Mouse (Mus musculus): Measurements from ENCODE around the gene Arhgap21. TPM values are rescaled to one million over a fixed set of nuclear protein-coding genes. Genes with fewer than 3 reads are reported as not detected.

Arhgap21 gene
- polyA plus RNA-seq, 1 experiment from 2014 or later = 19.1 TPM

GRCm38 (mm10) chr2:20905411-20905810 is 63.3 kb downstream of the Arhgap21 start:
- 0 out of 2 replicates have a peak, but pooled peaks cover 2% of the 10 kb centered on the region for H3K36me3 ChIP-seq (ENCODE audit: control insufficient read depth, insufficient read depth, low read length)
- DNase-seq (ENCODE audit: low spot score) (no peak), ATAC-seq (ENCODE audit: low read depth) (no peak)
- no peaks in the 10 kb centered on the region for H3K9me3 ChIP-seq (ENCODE audit: control insufficient read depth, low read length)
- H3K4me1 ChIP-seq (ENCODE audit: control insufficient read depth, insufficient read depth, low read length) = no peaks in the 10 kb centered on the region
- WGBS = 89% methylated on average over 8 of the region's 8 CpGs
- H3K9ac ChIP-seq (ENCODE audit: low read depth, low read length) = no peak overlapping the region
- no peak overlapping the region for H3K4me3 ChIP-seq (ENCODE audit: low read depth, low read length)
- no peak overlapping the region for H3K4me2 ChIP-seq (ENCODE audit: low read depth, low read length)
- no peak overlapping the region for H3K27ac ChIP-seq (replicated peaks; ENCODE audit: low read depth, low read length)
- no peaks in the 10 kb centered on the region for H3K27me3 ChIP-seq (replicated peaks; ENCODE audit: control insufficient read depth, insufficient read depth, low read length)

GRCm38 (mm10) chr2:20902981-20903645 is 65.6 kb downstream of the Arhgap21 start:
- Histone ChIP-seq H3K9ac (ENCODE audit: low read depth, low read length) (no peak overlapping the region), H3K27ac (replicated peaks; ENCODE audit: low read depth, low read length) (no peak overlapping the region), H3K36me3 (ENCODE audit: control insufficient read depth, insufficient read depth, low read length) (no peaks in the 10 kb centered on the region), H3K4me1 (ENCODE audit: control insufficient read depth, insufficient read depth, low read length) (no peaks in the 10 kb centered on the region), H3K9me3 (ENCODE audit: control insufficient read depth, low read length) (no peaks in the 10 kb centered on the region), H3K4me2 (ENCODE audit: low read depth, low read length) (no peak overlapping the region), H3K27me3 (replicated peaks; ENCODE audit: control insufficient read depth, insufficient read depth, low read length) (no peaks in the 10 kb centered on the region), H3K4me3 (ENCODE audit: low read depth, low read length) (no peak overlapping the region)
- 93% methylated on average over 11 of the region's 11 CpGs for WGBS
- DNase-seq (ENCODE audit: low spot score) (no peak), ATAC-seq (ENCODE audit: low read depth) (no peak)

- Histone ChIP-seq H3K36me3 (ENCODE audit: control insufficient read depth, insufficient read depth, low read length) (no peaks in the 10 kb centered on the region), H3K9ac (ENCODE audit: low read depth, low read length) (no peak overlapping the region), H3K4me2 (ENCODE audit: low read depth, low read length) (no peak overlapping the region), H3K27ac (replicated peaks; ENCODE audit: low read depth, low read length) (no peak overlapping the region), H3K9me3 (ENCODE audit: control insufficient read depth, low read length) (no peaks in the 10 kb centered on the region), H3K4me3 (ENCODE audit: low read depth, low read length) (no peak overlapping the region), H3K27me3 (replicated peaks; ENCODE audit: control insufficient read depth, insufficient read depth, low read length) (no peaks in the 10 kb centered on the region), H3K4me1 (ENCODE audit: control insufficient read depth, insufficient read depth, low read length) (no peaks in the 10 kb centered on the region)
- 89% methylated on average over 4 of the region's 4 CpGs for WGBS
- DNase-seq (ENCODE audit: low spot score) (no peak), ATAC-seq (ENCODE audit: low read depth) (no peak)
These were observed 66.8 kb downstream of the Arhgap21 start for GRCm38 (mm10) chr2:20901916-20902315.

GRCm38 (mm10) chr2:20899301-20899700 is 69.4 kb downstream of the Arhgap21 start:
- ATAC-seq (ENCODE audit: low read depth) (no peak), DNase-seq (ENCODE audit: low spot score) (peak; percentile 13)
- no peaks in the 10 kb centered on the region for H3K9me3 ChIP-seq (ENCODE audit: control insufficient read depth, low read length)
- no peaks in the 10 kb centered on the region for H3K36me3 ChIP-seq (ENCODE audit: control insufficient read depth, insufficient read depth, low read length)
- H3K9ac ChIP-seq (ENCODE audit: low read depth, low read length) = no peak overlapping the region
- H3K4me1 ChIP-seq (ENCODE audit: control insufficient read depth, insufficient read depth, low read length) = no peaks in the 10 kb centered on the region
- H3K4me2 ChIP-seq (ENCODE audit: low read depth, low read length) = no peak overlapping the region
- H3K27ac ChIP-seq (replicated peaks; ENCODE audit: low read depth, low read length) = no peak overlapping the region; the same call in 1 of the 2 replicates
- no peak overlapping the region for H3K4me3 ChIP-seq (ENCODE audit: low read depth, low read length)
- 60% methylated on average over 9 of the region's 9 CpGs for WGBS
- no peaks in the 10 kb centered on the region for H3K27me3 ChIP-seq (replicated peaks; ENCODE audit: control insufficient read depth, insufficient read depth, low read length)

GRCm38 (mm10) chr2:20898684-20899083 is 70.0 kb downstream of the Arhgap21 start:
- DNase-seq (ENCODE audit: low spot score) = peak; percentile 92
- Histone ChIP-seq H3K4me3 (ENCODE audit: low read depth, low read length) (no peak overlapping the region), H3K36me3 (ENCODE audit: control insufficient read depth, insufficient read depth, low read length) (no peaks in the 10 kb centered on the region), H3K9me3 (ENCODE audit: control insufficient read depth, low read length) (no peaks in the 10 kb centered on the region), H3K4me1 (ENCODE audit: control insufficient read depth, insufficient read depth, low read length) (no peaks in the 10 kb centered on the region), H3K4me2 (ENCODE audit: low read depth, low read length) (no peak overlapping the region), H3K27me3 (replicated peaks; ENCODE audit: control insufficient read depth, insufficient read depth, low read length) (no peaks in the 10 kb centered on the region), H3K27ac (replicated peaks; ENCODE audit: low read depth, low read length) (no peak overlapping the region; the same call in 1 of the 2 replicates), H3K9ac (ENCODE audit: low read depth, low read length) (no peak overlapping the region)
- peak; percentile 91 for ATAC-seq (ENCODE audit: low read depth)
- WGBS = 31% methylated on average over 6 of the region's 6 CpGs

GRCm38 (mm10) chr2:20896446-20896845 is 72.2 kb downstream of the Arhgap21 start:
- Histone ChIP-seq H3K36me3 (ENCODE audit: control insufficient read depth, insufficient read depth, low read length) (no peaks in the 10 kb centered on the region), H3K27ac (replicated peaks; ENCODE audit: low read depth, low read length) (no peak overlapping the region), H3K4me3 (ENCODE audit: low read depth, low read length) (no peak overlapping the region), H3K9ac (ENCODE audit: low read depth, low read length) (no peak overlapping the region), H3K4me1 (ENCODE audit: control insufficient read depth, insufficient read depth, low read length) (no peaks in the 10 kb centered on the region), H3K9me3 (ENCODE audit: control insufficient read depth, low read length) (no peaks in the 10 kb centered on the region), H3K4me2 (ENCODE audit: low read depth, low read length) (no peak overlapping the region), H3K27me3 (replicated peaks; ENCODE audit: control insufficient read depth, insufficient read depth, low read length) (no peaks in the 10 kb centered on the region)
- no peak for DNase-seq (ENCODE audit: low spot score)
- no peak for ATAC-seq (ENCODE audit: low read depth)
- 86% methylated on average over 5 of the region's 5 CpGs for WGBS

GRCm38 (mm10) chr2:20894100-20894690 is 74.5 kb downstream of the Arhgap21 start:
- 48% methylated on average over 5 of the region's 5 CpGs for WGBS
- ATAC-seq (ENCODE audit: low read depth) = peak; percentile 16; the same call in 1 of the 2 replicates

GRCm38 (mm10) chr2:20888751-20889150 is 79.9 kb downstream of the Arhgap21 start:
- no peak overlapping the region for H3K27ac ChIP-seq (replicated peaks; ENCODE audit: low read depth, low read length)
- DNase-seq (ENCODE audit: low spot score) = no peak
- no peak overlapping the region for H3K4me3 ChIP-seq (ENCODE audit: low read depth, low read length)
- H3K9me3 ChIP-seq (ENCODE audit: control insufficient read depth, low read length) = no peaks in the 10 kb centered on the region
- no peaks in the 10 kb centered on the region for H3K4me1 ChIP-seq (ENCODE audit: control insufficient read depth, insufficient read depth, low read length)
- ATAC-seq (ENCODE audit: low read depth) = no peak
- H3K27me3 ChIP-seq (replicated peaks; ENCODE audit: control insufficient read depth, insufficient read depth, low read length) = no peaks in the 10 kb centered on the region
- no peak overlapping the region for H3K4me2 ChIP-seq (ENCODE audit: low read depth, low read length)
- 60% methylated on average over 3 of the region's 3 CpGs for WGBS
- peaks cover 9% of the 10 kb centered on the region; the same call in 1 of the 2 replicates for H3K36me3 ChIP-seq (ENCODE audit: control insufficient read depth, insufficient read depth, low read length)
- H3K9ac ChIP-seq (ENCODE audit: low read depth, low read length) = no peak overlapping the region

More at GRCm38 (mm10) chr2:20894100-20894690, 74.5 kb downstream of the Arhgap21 start:
- no peak overlapping the region for H3K4me2 ChIP-seq (ENCODE audit: low read depth, low read length)
- no peaks in the 10 kb centered on the region for H3K36me3 ChIP-seq (ENCODE audit: control insufficient read depth, insufficient read depth, low read length)
- no peaks in the 10 kb centered on the region for H3K27me3 ChIP-seq (replicated peaks; ENCODE audit: control insufficient read depth, insufficient read depth, low read length)
- H3K27ac ChIP-seq (replicated peaks; ENCODE audit: low read depth, low read length) = no peak overlapping the region
- H3K9ac ChIP-seq (ENCODE audit: low read depth, low read length) = no peak overlapping the region
- H3K4me3 ChIP-seq (ENCODE audit: low read depth, low read length) = no peak overlapping the region
- DNase-seq (ENCODE audit: low spot score) = peak; percentile 51
- no peaks in the 10 kb centered on the region for H3K4me1 ChIP-seq (ENCODE audit: control insufficient read depth, insufficient read depth, low read length)
- H3K9me3 ChIP-seq (ENCODE audit: control insufficient read depth, low read length) = no peaks in the 10 kb centered on the region

- Histone ChIP-seq H3K36me3 (ENCODE audit: control insufficient read depth, insufficient read depth, low read length) (peaks cover 43% of the 10 kb centered on the region), H3K4me2 (ENCODE audit: low read depth, low read length) (no peak overlapping the region), H3K27me3 (replicated peaks; ENCODE audit: control insufficient read depth, insufficient read depth, low read length) (no peaks in the 10 kb centered on the region), H3K27ac (replicated peaks; ENCODE audit: low read depth, low read length) (no peak overlapping the region), H3K4me1 (ENCODE audit: control insufficient read depth, insufficient read depth, low read length) (no peaks in the 10 kb centered on the region), H3K9ac (ENCODE audit: low read depth, low read length) (no peak overlapping the region), H3K9me3 (ENCODE audit: control insufficient read depth, low read length) (no peaks in the 10 kb centered on the region), H3K4me3 (ENCODE audit: low read depth, low read length) (no peak overlapping the region)
- no peak for DNase-seq (ENCODE audit: low spot score)
- no peak for ATAC-seq (ENCODE audit: low read depth)
- WGBS = 78% methylated on average over 8 of the region's 8 CpGs
These were observed 85.4 kb downstream of the Arhgap21 start for GRCm38 (mm10) chr2:20883288-20883687.
